16 mouse cellular contexts compared by ENCODE assay signal in the genomic region with DNA sequence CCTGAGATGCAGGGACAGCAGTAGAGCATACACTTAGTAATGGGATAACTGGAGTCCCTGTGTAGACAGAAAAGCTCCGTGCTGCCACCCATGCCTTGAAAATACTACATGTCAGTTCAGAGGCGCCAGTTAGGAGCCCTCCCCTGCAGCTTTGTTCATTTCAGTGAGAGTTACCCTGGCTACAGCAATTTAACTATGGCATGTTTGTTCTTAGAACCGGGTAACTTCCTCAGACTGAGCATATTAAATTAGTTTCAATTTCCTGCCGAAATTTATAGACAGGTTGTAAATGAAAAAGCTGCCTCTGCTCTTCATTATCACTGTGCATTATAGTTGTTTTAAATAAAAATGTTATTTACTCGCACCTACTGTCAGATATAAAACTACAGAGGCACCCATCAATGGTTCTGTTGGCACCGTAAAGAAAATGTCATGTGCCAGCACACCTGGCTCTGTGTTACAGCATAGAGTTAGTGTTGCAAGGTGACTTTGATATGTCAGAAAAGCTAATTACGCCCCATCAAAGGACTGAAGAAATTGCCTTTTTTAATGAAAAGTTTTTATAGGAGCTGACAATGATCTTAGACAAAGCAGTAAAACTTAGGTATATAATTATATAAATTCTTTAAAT.
A peak's percentile ranks its signal among the peaks of the same experiment; 100 is the strongest.
DNase-seq lines count a peak whose midpoint lies in the region; ATAC-seq lines count a peak whose summit lies in the region.
"Had no signal": no experiment of that assay in that cellular context is flagged by ENCODE, and none has a peak within 500 bp of the region (broad histone marks: within the 10 kb centered on the region; RNA-seq: fewer than 3 reads in every experiment).

No protein-coding gene starts in this region.

- H3K27me3 ChIP-seq in forebrain, embryonic 14.5 days (replicated peaks; ENCODE audit: control insufficient read depth, insufficient read depth, low read length), result no peaks in the 10 kb centered on the region
- no peaks in the 10 kb centered on the region for H3K27me3 ChIP-seq in forebrain, embryonic 15.5 days
- H3K27me3 ChIP-seq: forebrain, embryonic 13.5 days; limb, embryonic 15.5 days had no signal

- ATAC-seq in forebrain, embryonic 14.5 days, result no peak
- ATAC-seq in forebrain, embryonic 15.5 days (replicated peaks), result no peak
- peak; percentile 41 for ATAC-seq in inflammation-experienced regulatory T-cells, adult 6 months
- ATAC-seq in monocyte, adult 5-6 weeks (replicated peaks; ENCODE audit: insufficient number of reproducible peaks, low FRiP score, low TSS enrichment, poor library complexity, severe bottlenecking), result no peak
- ATAC-seq: forebrain, embryonic 13.5 days had no signal

- peak overlapping the region; percentile 9; the same call in 1 of the 2 replicates for H3K9ac ChIP-seq in forebrain, embryonic 14.5 days (ENCODE audit: low read length)
- H3K9ac ChIP-seq in forebrain, embryonic 15.5 days (replicated peaks), result no peak overlapping the region
- H3K9ac ChIP-seq: forebrain, embryonic 13.5 days; limb, embryonic 15.5 days had no signal

- intact Hi-C loops in left cerebral cortex, postnatal 4 days (cut with DNase I), result no loop called here
- intact Hi-C loops in left cerebral cortex, postnatal 10 days (cut with DNase I), result loop anchor here (5.0 kb wide), 1 partner anchor 769 kb away; no protein-coding TSS in a partner anchor

- H3K27ac ChIP-seq in forebrain, embryonic 14.5 days (ENCODE audit: low read depth, low read length), result no peak overlapping the region
- no peak overlapping the region for H3K27ac ChIP-seq in forebrain, embryonic 15.5 days (replicated peaks)
- H3K27ac ChIP-seq: forebrain, embryonic 13.5 days; limb, embryonic 15.5 days had no signal

- H3K9me3 ChIP-seq in forebrain, embryonic 14.5 days (replicated peaks; ENCODE audit: control insufficient read depth, low read length), result no peaks in the 10 kb centered on the region
- H3K9me3 ChIP-seq in forebrain, embryonic 15.5 days, result no peaks in the 10 kb centered on the region
- H3K9me3 ChIP-seq: forebrain, embryonic 13.5 days; G1E; hindbrain, embryonic 10.5 days; limb, embryonic 15.5 days had no signal

- WGBS in forebrain, embryonic 14.5 days, result 36% methylated on average over 7 of the region's 7 CpGs
- WGBS in forebrain, embryonic 15.5 days, result 35% methylated on average over 7 of the region's 7 CpGs

- H3K4me3 ChIP-seq in forebrain, embryonic 14.5 days (ENCODE audit: low read depth, low read length), result no peak overlapping the region
- H3K4me3 ChIP-seq in forebrain, embryonic 15.5 days, result no peak overlapping the region
- H3K4me3 ChIP-seq: forebrain, embryonic 13.5 days; hindbrain, embryonic 10.5 days; limb, embryonic 15.5 days had no signal

- peaks cover 13% of the 10 kb centered on the region for H3K4me1 ChIP-seq in forebrain, embryonic 14.5 days (ENCODE audit: control insufficient read depth, insufficient read depth, low read length)
- peaks cover 7% of the 10 kb centered on the region for H3K4me1 ChIP-seq in forebrain, embryonic 15.5 days

- H3K4me2 ChIP-seq in forebrain, embryonic 14.5 days (ENCODE audit: low read length), result no peak overlapping the region
- H3K4me2 ChIP-seq in forebrain, embryonic 15.5 days (replicated peaks), result no peak overlapping the region
- H3K4me2 ChIP-seq: forebrain, embryonic 13.5 days; limb, embryonic 15.5 days had no signal

- peak; percentile 37 for DNase-seq in forebrain, embryonic 14.5 days (ENCODE audit: low spot score)
- DNase-seq in left cerebral cortex, postnatal 4 days, result peak; percentile 16
- DNase-seq in left cerebral cortex, postnatal 10 days (ENCODE audit: extremely low spot score in 1 of 2, low spot score in 2 of 2), result no peak
- peak; percentile 7 to 18 for DNase-seq in B cell, adult 2 months
- no peak for DNase-seq in T-cell, adult 2 months (ENCODE audit: low spot score)
- DNase-seq: adrenal gland, postnatal 10 days; gastrocnemius, postnatal 36 days; lung, adult 18-20 months; thymus, postnatal 4 days had no signal

- no peaks in the 10 kb centered on the region for H3K36me3 ChIP-seq in forebrain, embryonic 14.5 days (ENCODE audit: control insufficient read depth, insufficient read depth, low read length)
- H3K36me3 ChIP-seq in forebrain, embryonic 15.5 days, result no peaks in the 10 kb centered on the region
- H3K36me3 ChIP-seq: G1E; hindbrain, embryonic 10.5 days; limb, embryonic 15.5 days had no signal

Comparison
In these comparisons a context has a peak if more than half of its experiments do, and no peak if none do; other contexts are left out.
1. DNase-seq: peak in forebrain, embryonic 14.5 days (single experiment), left cerebral cortex, postnatal 4 days (single experiment) and B cell, adult 2 months (2 of 2); none in left cerebral cortex, postnatal 10 days (0 of 2) and T-cell, adult 2 months (single experiment).